Mouse (Mus musculus): Measurements from ENCODE around the gene Phf12. TPM values are rescaled to one million over a fixed set of nuclear protein-coding genes. Genes with fewer than 3 reads are reported as not detected.

The Phf12 gene
- total RNA-seq (2021): 10 to 100 TPM; 23.2 to 31.5 TPM

DNA sequence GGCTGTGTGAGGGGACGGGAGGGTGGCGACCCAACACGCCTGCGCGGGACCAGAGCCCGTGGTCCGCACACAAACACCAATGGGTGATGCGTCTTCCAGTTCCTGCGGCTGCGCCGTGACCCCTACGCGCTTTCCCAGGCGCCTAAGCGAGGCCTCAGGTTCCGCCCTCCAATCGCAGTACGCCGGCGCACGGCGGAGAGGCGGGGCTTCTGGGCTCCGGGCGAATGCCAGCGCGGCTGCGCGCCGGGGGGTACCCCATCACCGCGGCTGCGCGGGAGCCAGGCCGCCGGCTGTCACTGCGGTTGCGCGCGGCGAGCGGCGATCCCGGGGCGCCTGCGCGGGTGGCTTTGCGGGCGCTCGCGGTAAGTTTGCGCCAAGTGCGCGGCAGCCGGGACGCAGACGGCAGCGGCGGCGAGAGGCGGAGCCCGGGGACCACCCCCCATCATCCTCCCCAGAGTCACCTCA, at the start of gene Phf12:
Phf12 (plus strand) TSS at position 314 of the 465 bp plus-strand sequence.
- peak; percentile 99 to 100 for DNase-seq

DNA sequence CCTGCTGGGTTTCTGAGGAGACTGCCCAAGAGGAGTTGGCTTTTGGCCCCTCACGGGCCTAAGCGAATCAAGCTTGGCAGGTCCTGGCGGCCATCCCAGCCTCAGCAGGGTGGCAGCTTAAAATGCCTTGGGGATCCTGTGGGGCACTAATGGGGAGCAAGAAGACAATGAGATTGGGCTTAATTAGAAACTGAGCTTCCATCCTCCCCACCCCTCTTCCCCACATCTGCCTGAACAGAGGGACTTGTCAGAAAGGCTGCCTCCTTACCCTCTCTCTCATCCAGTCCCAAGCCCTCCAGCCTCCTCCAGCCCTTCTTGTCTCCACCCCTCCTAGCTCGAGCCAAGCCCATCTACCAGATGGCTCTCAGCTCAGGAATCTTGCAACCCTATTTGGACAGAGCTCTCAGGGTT, 48.4 kb upstream of the Phf12 start:
- no peak for DNase-seq
- intact Hi-C loops (cut with DNase I): no loop called here

More for the DNA sequence above, at the start of gene Phf12:
- intact Hi-C loops (cut with DNase I): loop anchor here (5.0 kb wide), 1 partner anchor 35 kb away; no protein-coding TSS in a partner anchor

DNA sequence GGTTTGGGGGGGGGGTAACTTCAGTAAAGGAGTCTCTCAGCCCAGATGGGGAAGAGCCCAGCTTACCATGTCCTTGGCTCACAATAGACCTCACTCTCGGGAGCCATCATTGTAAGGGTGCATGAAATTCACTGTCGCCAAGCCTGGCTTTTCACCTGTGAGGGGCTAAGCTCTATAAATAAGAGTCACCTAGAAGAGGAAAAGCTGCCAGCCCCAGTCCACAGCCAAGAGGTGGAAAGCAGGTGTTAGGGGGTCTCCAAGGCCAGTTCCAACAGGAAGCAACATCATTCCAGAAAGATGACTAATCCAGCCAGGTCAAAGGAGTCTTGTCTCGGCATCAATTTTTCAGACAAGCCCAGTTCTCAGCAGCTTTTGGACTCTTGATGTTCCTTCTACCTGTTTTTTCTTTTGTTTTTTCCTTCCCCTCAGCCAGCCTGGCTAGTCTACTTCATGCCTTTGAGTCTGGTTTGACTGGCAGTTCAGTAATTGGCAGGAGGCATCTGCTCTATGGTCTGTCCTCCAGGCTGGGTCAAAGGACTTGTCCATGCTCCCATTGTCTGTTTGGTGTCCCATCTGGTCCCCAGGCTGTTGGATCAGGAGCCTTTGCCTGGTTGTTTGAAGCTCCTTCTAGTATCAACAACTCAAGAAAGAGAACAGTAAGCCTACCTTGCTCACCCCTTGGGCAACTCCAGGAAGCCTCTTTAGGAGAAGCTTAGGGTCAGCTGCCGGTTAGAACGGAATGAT, 47.8 kb upstream of the Phf12 start:
- no peak for DNase-seq
- intact Hi-C loops (cut with DNase I): no loop called here

DNA sequence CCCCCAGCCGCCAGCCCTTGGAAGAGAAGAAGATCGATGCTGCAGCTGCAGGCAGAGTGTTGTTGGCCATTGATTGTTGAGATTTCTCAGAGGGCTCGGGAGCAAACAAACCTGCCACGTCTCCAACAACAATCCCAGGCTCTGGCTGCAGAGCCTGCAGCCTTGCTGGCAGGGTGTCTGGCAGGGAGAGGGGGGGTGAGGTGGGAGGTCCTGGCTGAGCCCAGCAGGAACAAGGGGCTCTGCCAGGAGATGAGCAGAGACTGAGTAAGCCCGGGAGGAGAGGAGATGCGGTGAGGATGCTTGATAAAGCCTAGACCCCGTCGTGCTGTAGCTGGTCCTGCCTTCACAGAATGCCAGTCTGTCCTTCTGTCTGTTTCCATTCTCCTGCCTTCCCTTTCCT, 45.7 kb upstream of the Phf12 start:
- intact Hi-C loops (cut with DNase I): no loop called here
- DNase-seq: no peak

DNA sequence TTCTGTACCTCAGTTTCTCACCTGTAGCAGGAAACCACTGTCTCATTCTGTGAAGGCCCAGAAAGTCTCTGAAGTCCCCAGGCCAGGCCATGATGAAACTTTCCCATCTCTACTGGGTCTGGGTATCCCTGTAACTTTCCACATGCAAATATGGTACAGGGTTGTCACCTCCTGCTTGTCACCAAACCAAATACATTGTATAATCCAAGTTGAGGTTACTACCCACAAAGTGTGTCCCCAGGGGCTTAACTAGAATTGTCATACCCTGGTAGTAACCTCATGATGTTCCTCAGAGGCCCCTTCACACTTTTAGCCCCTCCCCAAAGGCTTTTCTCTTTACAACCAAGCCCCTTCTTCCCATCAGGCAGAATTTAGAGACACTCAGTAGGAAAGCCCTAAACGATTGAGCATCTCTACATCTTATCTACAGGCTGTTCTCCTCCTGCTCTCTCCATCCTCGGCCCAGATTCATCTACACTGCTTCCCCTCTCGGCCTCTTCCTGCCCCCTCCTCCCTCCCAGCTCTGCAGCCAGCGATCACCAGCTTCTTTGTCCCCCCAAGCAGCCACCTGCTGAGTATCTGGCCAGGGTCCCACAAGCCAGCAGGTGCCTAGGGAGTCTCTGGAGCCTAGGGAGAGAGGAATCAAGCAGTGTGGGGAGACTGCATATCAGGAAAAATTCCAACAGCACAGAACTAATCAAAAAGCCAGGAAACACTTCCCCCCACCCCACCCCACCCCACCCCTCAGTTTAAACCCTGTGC, 44.7 kb upstream of the Phf12 start:
- intact Hi-C loops (cut with DNase I): no loop called here
- DNase-seq: no peak

DNA sequence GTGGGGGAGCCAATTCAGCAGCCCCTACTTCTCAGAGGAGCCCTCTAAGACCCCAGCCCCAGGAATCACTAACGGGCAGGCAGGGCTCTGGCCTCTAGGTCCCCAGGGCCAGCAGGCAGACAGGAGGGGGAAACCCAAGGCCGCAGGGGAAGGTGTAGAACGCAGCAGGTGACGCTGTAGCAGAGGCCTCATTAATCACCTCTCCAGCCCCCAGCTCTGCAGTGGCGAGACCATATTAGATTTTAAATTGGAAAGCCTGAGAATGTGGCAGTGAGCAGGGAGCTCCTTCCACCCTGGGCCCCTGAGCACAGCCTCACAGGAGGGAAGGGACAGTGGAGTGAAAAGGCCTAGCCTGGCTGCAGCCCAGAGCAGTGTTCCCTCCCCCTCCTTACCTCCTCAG, 40.3 kb upstream of the Phf12 start:
- intact Hi-C loops (cut with DNase I): no loop called here
- no peak for DNase-seq

DNA sequence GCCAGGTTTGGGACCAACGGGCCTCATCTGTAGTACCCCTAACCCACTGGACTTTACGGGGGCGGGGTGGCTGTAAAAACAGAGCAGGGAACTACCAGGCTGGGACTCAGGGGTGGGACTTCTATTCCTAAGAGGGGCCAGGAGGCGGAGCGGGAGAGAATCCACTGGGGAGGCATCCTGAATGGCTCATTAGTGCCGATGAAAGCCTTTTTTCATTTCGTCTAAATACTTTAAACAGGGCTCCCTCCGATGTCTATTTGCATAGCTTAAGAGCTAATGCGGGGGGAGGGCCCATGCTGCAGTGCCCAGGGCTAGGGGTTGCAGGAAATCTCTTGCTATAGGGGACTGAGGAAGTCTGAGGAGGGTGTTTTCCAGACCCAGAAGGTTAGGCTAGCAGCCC, 34.7 kb upstream of the Phf12 start:
- DNase-seq: no peak
- intact Hi-C loops (cut with DNase I): no loop called here

DNA sequence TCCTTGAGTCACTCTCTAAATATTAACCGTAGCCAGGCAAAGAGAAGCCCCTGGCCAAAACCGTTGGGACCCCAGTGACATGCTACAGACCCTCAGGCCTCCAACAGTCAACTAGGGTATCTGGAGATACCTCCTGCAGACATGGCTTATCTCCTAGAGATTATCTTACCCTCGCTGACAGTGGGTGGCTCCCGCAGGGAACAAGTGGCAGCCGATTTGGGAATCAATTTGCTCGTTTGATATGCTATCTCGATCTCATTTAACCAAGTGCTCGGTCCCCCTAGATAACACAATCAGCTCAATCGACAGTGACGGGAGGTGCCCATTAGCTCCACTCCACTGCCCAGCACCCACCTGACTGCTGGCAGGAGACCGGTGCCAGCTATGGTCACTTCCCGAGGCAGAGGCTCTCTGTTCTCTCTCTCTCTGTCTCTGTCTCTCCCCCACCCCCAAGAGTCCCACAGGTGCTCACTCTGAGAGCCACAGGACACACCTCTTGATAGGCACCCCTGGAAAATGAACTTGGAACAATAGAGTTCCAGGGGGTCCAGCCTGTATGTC, 32.3 kb upstream of the Phf12 start:
- no peak for DNase-seq
- intact Hi-C loops (cut with DNase I): no loop called here

DNA sequence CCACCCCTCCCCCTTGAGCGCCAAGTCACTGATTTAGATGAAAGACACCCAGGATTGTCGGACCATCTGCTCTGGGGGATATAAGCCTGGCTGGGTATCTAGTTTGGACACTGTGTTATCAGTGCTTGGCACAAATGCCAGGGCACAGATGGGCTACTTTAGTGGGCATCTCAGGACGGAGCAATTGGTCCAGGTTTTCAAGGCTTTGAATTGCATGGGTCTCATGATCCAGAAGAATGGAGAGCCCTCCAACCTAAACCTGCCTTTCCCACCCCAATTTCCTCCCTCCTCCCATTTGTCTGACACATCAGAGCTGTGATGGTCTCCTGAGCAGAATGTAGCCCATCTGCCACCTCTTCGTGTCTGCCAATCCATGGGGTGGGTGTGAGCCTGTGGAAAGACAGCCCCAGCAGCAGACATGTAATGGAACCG, 31.7 kb upstream of the Phf12 start:
- intact Hi-C loops (cut with DNase I): no loop called here
- DNase-seq: no peak

DNA sequence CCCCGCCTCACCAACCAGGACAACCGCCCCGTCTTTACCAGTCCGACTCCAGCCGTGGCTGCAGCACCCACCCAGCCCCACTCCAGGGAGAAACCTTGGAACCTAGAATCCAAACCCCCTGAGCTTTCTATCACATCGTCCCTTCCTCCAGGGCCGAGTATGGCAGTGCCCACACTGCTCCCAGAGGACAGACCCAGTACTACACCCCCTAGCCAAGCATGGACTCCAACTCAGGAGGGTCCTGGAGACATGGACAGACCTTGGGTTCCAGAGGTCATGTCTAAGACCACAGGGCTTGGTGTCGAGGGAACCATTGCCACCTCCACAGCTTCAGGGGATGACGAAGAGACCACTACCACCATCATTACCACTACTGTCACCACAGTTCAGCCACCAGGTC, 28.9 kb upstream of the Phf12 start:
- intact Hi-C loops (cut with DNase I): no loop called here
- no peak for DNase-seq

DNA sequence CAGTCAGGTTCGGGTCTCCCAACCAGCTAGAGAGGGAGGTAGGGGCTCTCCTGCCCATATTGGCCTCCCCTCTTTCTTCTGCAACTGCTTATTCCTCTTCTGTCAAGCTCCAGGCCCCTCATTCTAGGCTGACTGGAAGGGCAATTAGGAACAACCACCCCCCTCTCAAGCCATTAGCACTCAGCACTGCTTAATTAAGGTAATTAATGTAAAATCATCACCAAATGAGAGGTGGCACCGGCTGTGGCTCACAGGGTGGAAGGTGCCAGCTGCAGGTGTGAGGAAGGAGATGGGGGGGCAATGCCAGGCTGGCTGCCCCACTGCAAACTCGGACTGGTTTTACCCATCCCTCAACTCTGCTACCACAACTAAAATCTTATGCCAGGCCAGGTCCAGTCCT, 26.1 kb upstream of the Phf12 start:
- DNase-seq: no peak
- intact Hi-C loops (cut with DNase I): no loop called here

DNA sequence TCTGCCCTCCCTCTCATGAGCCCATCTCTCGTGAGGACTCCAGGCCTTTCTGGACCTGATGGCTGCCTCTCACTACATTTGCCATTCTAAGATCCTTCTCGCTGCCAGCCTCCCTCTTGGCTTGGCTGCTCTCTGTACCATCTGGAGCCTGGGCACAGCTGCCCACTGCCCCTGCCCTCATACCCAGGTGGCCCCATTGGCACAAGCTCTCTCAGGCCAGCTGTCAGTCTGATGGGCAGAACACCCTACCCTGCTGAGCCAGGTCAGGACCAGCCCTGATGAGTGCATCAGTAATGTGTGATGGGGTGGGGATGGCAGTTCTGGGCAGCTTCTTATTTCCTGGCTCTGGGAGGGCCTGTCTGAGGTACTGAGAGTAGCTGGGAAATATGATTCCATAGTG, 24.3 kb upstream of the Phf12 start:
- intact Hi-C loops (cut with DNase I): no loop called here
- no peak for DNase-seq

DNA sequence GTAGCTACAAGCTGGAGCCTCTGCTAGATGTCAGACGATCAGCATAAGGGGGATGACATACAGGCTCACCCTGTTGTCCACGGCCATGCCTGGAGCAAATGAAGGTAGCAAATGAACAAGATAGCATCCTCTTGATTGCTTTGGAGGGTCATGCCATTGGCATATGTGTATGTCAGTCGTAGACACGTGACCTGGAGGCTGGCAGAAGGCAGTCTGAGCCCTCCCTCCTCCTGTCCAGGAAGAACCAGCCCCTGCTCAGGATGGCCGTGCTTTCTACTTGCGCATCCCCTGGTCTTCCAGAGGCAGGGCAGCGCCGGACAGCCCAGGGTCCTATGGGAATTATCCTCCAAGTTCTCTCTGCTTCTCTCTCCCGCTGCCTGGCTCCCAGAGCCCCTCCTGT, 23.6 kb upstream of the Phf12 start:
- intact Hi-C loops (cut with DNase I): no loop called here
- DNase-seq: no peak

DNA sequence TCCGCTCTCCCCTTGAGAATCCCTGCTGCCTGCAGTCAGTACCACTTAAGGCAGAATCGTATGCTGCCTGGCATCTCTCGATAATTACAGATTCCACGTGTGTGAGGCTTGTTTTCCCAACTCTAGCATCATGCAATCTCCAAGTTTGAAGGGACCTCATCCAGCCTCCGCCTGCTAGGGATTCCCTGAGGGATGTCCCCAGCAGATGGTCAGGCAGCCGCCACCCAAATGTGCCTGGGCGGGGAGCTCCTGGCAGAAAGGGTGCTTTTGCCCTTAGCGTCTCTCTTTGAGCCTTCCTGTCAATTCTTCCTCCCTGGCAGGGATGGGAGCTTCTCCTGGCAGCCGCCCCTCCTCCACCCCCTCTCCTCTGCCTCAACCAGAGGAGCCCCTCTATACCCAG, 22.4 kb upstream of the Phf12 start:
- intact Hi-C loops (cut with DNase I): no loop called here
- DNase-seq: no peak

DNA sequence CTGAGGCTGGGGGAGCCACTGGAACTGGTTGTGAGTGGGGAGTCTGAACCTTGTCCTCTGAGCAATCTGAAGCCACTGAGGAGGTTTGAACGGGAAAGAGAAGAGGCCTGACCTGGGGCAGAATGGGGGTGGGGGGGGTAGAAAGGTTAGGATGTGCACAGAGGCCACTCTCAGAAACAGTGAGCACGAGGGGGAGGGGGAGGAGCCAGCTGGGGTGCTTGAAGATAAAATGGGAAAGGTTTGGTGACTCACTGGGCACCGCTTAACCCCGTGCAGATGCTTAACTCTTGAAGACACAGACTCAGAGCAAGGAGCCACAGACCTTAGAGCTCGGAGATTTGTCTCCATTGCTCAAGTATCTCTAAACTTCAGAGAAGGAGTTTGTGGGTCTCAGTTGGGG, 21.7 kb upstream of the Phf12 start:
- DNase-seq: no peak
- intact Hi-C loops (cut with DNase I): no loop called here

DNA sequence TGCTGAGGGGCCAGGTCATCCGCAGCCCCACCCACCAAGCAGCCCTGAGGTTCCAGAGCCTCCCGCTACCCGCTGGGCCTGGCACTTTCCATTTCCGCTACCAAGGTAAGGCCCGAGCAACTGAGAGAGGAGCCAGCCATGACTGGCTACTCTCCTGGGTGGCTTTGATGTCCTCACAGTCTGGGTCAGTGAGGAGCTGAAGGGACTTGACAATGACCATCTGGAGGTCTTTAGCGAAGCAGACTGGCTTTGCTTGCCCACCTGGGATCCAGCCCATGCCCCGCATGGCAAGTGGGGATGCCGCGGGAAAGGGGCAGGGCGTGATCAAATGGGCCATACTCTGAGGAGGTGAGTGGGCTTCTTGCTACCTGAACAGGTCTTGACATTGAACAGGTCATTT, 19.6 kb upstream of the Phf12 start:
- DNase-seq: no peak
- intact Hi-C loops (cut with DNase I): no loop called here

DNA sequence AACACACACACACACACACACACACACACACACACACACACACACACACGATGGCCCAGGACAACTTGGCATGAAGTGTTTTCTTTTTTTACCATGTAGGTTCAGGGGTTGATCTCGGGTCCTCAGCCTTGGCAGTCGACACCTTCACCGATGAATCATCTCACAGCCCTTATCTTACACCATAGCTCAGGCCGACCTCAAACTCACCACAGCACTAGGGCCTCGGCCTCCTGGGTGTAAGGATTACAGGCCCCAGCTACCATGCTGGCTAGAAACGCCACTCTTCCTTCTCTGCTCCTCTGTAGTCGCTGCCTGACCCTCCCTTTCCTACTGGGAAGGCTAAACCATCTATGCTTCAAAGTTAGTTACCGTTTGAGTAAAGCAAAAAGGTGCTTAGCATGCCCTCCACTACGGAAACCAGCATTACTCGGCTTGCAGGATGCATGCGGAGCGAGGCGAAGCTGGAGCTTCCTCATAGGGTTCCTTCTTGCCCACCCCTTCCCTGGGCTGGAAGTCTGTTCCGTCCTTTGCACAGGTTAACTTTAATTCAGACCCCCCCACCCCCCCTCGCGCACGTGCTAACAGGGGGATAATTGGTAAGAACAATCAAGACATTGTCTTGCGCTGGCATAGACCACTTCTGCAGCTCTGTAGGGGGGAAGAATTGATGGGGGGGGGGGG, 18.0 kb upstream of the Phf12 start:
- intact Hi-C loops (cut with DNase I): no loop called here
- DNase-seq: no peak

DNA sequence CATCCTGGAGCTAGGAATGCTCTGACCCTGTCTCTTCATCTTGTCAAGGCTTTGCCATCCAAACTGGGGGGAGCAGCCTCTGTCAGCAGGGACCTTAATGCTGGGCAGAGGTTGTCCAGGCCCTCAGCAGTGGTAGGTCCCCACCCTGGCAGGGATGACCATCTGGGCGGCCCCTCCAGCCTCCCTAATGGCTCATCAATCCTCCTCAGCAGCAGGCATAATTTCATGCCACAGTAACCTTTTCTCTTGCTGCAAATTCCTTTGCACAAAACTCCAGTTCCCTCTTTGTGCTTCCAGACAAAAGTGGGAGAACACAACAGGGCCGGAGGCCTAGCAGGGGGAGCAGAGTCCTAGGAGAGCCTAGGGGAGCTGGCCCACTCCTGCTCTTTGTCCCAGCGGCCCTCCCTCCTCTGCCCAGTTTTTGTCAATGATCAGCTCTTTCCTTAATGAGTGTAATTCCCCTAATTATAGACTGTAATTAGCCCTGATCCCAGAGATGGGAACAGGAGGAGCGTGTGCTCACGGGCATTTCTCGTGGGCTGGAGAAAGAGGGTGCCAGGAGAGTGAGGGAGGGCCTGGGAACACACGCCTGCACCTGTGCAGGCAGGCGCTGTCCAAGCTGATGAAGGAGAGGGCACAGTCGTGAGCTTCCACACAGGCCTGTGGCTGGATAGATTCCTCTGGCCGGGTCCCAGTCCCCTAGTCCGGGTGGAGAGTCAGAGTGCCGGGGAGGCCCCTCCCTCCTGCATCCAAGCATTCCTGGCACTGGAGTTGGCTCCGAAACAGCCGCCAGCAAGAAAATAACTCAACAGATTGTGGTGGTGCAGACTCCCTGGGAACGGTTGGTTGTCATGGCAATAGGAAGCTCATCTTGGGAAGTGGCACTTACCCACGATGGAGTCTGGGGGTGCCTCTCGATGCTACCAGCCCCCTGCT, 17.2 kb upstream of the Phf12 start:
- intact Hi-C loops (cut with DNase I): loop anchor here (2.0 kb wide), 1 partner anchor 229 kb away; no protein-coding TSS in a partner anchor
- no peak for DNase-seq

DNA sequence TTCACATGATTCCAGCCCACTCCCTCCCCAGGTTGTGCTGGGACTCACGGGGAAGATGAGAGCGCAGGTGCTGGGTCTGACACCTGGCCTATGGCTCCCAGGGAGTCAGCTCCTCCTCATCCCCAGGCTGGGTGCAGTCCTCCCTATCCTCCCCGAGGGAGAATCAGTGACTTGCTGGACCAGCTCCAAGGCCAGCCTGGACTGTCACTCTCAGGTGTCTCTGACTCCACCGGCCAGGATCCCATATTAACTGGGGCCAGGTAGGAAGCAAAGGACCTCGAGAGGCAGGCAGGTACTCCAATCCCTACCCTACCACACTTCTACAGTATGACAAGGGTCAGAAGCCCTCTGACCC, 16.5 kb upstream of the Phf12 start:
- no peak for DNase-seq
- intact Hi-C loops (cut with DNase I): loop anchor here (2.0 kb wide), 1 partner anchor 229 kb away; no protein-coding TSS in a partner anchor

DNA sequence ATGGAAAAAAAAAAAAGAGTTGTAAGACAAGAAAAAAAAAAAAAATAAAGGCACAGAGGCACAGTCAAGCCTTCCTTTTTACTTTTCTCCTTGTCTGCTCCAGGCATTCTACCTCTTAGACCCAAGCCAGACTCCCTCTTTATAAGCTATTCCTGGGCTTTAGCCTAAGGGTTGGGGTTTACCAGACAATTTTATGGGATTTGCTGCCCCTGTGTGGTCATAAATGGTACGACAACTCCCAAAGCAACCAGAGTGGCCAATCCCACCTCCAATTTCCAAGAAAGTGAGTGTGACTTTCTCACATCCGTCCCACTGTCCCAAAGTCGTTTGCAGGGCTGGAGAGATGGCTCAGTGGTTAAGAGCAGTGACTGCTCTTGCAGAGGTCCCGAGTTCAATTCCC, 15.4 kb upstream of the Phf12 start:
- DNase-seq: peak; percentile 79 to 81

More for the DNA sequence above, 15.4 kb upstream of the Phf12 start:
- intact Hi-C loops (cut with DNase I): loop anchor here (1.0 to 2.0 kb wide), 2 partner anchors 140 to 230 kb away; no protein-coding TSS in a partner anchor
